Mouse (Mus musculus) right cerebral cortex, postnatal 14 days (tissue): ENCODE measurements around the gene Prickle2.

ENCODE experiments used
- DNase-seq: peaks from one replicate; pipeline ENCODE4 v3.0.0; 2022

The Prickle2 gene

GRCm38 (mm10) chr6:92346729-92347128 is 359.2 kb downstream of the Prickle2 start:
- no peak for DNase-seq

GRCm38 (mm10) chr6:92345151-92345550 is 360.8 kb downstream of the Prickle2 start:
- DNase-seq, result no peak

- no peak for DNase-seq
Observed at GRCm38 (mm10) chr6:92344588-92344987, 361.4 kb downstream of the Prickle2 start.
